Mouse (Mus musculus) cerebellum, postnatal 10 days (tissue): ENCODE measurements around the gene Ubl7.
A peak's percentile ranks its signal among the peaks of the same experiment; 100 is the strongest.

ENCODE experiments used
- DNase-seq, 2 experiments: peaks; one replicate each; pipeline ENCODE4 v3.0.0; 2021; ENCODE audit warnings: mixed read lengths in 2 of 2

Ubl7 gene

DNA sequence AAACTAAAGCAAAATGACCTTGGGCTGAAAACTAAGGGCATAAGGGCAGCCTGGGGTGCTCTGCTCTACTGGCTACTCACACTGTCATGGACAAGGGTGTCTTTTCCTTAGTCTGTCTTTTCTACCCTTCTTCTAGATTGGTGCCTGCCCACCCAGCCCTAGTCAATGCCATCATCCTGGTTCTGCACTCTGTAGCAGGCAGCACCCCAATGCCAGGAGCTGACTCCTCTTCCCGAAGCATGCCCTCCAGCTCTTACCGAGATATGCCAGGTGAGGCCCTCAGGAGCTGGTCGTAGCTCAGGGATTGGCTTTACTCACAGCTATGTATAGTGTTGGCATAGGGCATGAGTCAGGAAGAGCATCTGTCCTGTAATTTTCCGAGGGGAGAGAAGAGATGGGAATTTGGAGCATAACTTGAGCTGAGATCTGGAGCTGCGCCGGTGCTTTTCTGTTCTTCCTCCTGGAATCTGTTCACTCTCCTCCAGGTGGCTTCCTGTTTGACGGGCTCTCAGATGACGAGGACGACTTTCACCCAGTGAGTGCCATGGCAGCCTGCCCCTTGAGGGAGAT is 10.8 kb downstream of the Ubl7 start:
- DNase-seq: no peak

DNA sequence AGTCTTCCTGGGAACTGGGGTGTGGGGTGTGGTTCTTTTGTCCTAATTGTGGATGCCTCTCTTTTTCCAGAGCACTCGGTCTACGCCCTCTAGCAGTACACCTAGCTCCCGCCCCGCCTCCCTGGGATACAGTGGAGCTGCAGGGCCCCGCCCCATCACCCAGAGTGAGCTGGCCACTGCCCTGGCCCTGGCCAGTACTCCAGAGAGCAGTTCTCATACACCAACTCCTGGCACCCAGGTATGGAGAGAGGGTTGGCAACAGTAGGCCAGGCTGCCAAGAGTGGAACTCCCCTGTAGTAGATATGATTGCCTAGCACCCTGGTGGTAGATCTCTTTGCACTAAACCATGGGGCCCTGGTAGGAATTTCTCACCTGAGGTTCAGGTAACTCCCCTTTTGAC is 11.6 kb downstream of the Ubl7 start:
- DNase-seq: no peak

DNA sequence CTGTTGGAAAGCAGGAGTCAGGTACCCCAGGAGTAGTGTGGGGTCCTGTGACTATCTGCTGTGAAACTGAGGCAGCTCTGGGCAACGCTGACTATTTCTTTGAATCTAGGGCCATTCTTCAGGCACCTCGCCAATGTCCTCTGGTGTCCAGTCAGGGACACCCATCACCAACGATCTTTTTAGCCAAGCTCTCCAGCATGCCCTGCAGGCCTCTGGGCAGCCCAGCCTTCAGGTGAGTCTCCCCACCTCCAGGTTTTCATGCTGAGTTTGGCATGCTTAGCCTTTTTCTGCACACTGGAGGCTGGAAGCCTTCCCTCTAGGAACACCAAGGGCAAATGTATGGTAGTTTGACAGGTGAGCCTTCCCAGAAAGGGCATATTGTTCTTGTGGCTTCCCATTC is 12.3 kb downstream of the Ubl7 start:
- no peak for DNase-seq

DNA sequence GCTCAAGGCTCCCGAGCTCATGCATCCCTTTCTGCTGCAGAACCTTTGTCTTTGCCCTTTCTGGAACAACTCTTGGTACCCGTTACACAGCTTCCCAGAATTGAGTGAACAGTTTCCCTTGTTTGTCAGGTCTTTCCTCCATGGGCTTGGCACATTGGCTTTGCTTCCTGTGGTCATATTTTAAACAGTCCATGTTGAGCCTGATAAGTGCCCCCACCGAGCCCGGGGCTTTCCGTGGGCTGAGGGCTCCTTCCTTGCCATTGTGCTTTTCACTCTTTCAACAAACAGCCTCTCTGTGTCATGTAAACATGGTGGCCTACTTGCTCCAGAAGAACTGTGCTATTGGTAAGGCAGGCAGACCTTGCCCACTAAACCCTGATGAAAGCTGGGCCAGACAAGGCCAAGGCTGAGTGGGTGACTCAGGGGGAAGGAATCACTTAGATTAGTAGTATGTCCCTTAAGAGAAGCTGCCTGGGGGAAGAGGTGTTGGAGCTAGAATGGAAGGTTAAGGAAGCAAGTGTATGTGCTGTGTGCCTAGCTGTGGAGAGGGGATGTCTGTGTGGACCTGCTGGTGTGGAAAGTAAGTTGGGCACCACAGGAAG is 20.5 kb downstream of the Ubl7 start:
- peak in 1 of 2 experiments; percentile 3 for DNase-seq

DNA sequence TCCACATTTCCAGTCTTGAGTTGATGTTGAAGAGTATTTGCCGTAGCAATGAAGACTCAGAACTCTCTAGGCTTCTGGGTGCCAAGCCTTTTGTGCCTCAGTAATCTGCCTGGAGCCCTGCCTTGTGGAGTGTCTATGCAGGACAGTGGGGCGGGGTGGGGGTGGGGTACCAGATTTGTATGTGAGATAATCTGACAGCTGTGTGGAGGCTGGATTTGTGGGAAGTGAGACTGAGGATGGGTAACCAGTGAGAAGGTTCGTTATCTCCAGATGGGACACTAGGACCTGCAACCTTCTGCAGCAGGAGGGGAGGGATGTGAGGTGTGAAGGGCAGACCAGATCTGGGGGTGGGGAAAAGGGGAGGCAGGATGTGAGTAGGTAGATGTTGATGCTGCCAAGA is 21.5 kb downstream of the Ubl7 start:
- DNase-seq: peak; percentile 8 to 11

DNA sequence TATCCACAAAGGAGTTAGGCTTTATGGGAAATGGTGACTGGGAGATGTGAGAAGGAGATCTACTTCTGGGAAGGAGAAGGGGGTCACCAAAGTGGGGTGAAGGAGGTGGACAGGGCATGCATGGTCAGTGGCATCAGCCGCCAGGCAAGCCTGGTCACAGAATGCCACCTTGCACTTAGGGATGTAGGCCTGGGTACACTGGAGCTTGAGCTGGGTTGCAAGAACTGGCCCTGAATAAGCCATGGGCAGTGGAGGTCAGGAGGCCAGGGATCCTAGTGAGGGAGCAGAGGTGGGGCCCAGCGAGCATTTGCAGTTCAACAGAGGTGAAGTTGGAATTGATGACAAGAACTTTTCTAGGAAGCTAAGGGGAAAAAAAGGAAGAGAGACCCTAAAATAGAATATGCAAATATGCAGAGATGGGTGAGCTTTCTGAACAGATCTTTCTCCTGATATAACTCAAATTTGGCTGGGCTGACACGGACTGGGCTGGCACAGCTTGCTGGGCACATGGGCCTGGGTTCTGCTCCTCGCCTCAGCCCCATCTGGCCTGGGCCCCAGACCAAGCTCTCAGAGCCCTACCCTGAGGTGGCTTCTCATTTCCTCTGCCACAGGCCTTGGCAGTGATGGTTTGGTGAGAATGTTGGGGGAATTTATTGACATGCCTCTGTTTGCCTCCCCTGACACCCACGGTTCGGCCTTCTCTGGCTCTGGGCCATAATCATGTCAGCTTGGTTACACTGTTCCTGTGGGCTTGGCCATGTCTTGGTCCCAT is 22.2 kb downstream of the Ubl7 start:
- DNase-seq: peak; percentile 86 to 93

DNA sequence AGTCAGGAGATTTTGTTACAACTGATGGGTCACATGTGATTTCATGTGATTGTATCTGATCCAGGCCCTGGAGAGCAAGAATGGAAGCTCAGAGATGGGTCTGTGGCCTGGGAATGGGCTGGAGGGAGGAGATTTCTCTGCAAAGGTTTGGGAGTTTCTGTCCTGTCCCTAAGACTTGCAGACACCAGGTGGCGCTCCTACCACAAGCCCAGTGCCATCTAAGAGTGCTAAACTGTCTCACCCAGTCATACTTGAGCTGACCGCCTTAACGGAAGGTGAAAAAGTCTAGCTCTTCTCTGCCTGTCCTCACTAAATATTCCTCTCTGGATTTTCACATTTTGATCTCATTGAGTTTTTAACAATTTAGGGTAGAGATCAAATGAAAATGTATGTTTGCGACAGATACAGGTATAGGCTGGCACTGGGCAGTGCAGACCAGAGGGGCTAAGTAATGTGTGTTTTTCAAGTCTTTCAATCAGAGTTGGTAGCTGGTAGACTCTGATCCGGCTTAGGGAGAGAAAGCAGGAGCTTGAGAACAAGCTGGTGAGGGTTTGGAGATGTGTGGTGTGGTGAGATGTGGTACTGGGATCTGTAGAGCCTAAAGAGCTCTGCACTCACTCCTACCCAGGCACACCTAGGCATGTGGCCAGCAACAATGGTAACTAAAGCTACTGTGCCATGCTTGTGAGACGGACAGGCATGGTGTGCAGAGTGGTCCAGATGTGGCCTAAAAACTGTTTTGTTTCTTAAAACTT is 25.1 kb downstream of the Ubl7 start:
- DNase-seq: peak; percentile 97

DNA sequence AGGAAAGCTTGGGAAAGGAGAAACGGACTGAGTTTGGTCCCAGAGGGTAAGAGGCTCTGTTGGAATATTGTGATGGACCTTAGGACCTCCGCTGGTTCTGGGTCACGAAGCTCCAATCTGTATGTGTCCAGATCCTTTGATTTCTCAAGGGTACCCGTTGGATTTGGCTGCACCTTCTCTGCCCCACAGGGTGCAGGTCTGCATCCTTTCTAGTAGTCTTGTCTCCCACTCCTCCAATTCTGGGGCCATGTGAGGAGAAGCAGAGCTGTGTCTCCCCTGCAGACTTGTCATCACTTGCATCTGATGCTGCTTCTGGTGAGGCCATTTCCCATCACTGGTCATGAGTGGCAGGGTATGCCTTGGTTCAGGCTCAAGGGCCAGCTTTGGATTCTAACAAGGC is 26.4 kb downstream of the Ubl7 start:
- peak; percentile 27 for DNase-seq

DNA sequence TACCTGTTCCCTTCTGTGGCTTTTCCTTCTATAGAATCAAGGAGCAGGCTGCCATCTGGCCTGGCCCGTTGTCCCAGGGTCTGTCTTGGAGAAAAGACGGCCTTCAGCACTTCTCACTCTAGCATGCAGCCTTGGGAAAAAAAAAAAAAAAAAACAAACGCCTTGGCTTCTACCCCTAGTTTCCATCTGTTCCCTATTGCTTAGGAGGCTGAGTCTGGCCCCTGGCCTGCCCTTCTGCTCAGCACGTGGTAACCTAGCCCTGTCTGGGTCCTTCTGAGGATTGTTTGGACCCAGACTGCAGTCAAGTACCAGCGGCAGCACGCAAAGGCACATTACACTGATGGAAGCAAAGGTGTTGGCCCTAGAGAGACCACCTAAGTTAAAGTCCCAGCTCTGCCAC is 26.9 kb downstream of the Ubl7 start:
- DNase-seq: peak; percentile 65 to 85

DNA sequence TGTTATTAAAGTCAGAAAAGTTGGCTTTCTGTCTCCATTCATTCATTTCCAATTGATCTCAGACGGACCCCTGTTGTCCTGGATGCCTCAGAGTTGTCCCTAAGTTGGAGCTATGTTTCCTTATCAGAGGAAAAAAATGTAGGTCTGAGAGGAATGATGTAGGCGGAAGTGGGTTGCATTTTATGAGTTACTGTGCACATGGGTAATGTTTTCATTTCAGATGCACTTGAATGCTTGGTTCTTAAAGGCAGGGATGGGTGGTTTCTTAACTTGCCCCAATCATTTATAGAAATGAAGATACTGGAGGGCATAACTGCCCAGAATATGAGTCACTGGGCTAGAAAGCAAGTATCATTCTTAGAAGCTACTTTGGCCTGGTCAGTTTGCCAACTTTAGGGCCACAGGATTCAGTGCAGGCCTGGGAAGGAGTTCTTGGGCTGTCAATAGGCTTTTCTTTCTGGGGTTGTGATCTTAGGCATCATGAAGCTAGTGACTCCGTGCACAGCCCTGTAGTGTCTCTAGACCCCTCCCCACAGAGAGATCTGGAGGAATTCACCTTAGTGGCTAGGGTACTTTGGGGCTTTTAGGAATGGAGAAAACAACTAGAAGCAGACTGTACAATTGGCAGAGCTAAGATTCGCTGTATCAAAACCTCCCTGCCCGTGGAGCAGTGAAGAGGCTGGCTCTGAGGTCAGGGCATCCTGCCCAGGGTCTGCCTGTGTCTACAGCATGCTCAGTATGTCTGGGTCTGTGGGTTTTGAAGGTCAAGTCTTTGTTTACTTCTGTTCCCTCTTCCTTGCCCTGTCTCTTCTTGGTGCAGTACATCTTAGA is 27.7 kb downstream of the Ubl7 start:
- peak; percentile 75 to 83 for DNase-seq

DNA sequence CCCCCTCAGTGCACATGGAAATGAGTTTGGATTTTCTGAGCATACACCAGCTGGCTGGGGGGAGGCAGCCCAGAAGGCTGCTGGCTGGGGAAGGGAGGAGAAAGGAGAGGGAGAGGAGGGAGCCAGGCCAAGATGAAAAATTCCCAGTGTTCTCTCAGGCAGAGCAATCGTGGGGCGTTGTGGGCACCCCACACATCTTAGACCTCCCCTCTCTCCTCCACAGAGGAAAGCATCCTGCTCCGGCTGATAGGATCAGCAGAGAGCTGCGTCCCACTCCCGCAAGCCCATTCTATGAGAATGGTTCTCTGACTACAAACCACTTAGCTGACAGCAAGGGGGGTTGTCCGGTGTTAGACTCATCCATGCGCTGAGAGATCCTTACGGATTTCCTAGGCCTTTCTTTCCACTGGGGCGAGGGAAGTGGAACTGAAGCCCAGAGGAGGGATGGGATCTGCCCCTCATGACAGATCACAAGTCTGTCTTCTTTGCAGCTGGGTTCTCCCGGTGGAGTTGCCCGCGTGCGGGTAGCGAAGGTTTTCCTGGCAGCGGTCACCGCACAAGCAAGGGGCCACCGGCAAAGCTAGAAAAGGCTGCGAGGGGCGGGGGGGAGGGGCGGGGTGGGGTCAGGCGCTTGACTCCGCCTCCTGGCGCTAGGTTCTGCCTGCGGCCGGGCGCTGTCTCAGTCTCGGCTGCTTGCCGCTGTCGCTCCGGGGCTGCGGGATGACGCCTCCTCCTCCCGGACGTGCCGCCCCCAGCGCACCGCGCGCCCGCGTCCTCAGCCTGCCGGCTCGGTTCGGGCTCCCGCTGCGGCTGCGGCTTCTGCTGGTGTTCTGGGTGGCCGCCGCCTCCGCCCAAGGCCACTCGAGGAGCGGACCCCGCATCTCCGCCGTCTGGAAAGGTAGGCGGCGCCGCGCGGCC is 28.9 kb downstream of the Ubl7 start, which contains the start of gene Sema7a:
Gene Sema7a (plus strand): TSS at position 682 of the 918 bp plus-strand sequence.
- peak; percentile 90 to 93 for DNase-seq

DNA sequence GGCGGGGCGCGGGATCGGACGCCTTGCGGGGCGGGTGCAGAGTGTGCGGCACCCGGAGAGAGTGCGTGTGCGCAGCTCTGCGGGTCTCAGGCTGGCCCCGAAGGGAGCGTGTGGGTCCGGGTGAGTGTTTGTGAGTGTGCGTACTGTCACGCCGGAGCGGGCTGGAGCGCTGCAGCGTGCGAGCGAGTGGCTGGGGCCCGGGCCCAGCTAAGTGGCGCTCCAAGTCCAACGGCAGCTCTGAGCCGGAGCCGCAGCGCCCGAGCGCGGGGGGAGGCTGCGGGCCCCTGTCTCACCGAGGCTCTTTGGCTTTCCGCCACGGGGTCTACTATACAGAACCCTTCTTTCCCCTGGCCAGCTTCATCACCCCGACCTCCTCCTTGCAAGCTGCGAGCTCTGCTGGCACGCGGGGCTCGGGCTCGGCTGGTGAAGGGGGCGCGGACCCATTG is 29.6 kb downstream of the Ubl7 start:
- peak; percentile 76 to 80 for DNase-seq

DNA sequence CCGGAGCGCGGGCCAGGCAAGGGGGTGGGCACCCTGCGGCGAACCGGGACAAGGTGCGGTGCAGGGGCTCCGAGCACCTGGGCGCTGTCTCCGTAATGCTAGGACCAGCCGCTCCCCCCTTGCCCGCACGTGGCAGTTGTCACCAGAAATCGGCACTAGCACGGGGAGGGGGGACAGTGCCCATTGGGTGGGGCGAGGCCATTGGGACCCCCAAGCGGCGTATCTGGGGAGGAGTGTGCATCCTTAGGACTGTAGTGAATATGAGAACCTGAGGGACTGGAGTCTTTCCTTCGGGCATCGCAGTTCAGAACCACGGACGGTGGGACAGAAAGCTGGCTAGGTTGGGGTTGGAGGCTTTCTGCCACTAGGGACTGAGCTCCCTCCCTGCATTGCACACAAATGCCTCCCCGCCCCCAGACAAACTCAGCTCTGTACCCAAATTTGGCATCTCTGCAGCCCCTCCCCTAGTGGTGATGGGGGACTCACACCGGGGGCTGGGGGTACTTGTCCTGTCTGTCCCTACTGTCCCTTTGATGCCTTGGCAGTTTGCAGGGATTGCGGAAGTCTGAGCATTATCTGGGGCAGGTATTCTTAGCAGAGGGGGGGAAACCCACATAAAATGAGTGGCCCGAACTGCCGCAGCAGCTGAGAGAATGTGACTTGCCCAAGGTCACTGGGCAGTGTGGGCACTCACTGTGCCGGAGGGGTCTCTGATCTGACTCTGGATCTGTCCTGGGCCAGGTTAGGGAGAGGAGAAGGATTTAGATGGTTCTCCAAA is 30.3 kb downstream of the Ubl7 start:
- DNase-seq: peak; percentile 64 to 70

DNA sequence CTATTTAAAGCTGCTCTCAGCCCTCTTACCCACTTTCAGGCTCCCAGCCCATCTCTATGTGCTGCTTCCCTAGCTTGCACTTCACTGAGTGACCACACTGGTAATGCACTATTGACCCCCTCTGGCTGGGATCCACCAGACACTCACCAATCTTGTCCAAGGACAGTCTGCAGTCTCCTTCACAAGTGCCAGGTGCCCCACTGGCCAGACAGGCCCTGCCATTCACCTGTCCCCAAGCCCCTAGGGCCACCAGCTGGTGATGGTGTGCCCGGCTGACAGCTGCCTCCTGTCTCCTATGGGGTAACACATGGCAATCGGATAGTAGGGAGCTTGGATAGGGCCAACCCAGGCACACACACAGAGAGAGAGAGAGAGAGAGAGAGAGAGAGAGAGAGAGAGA is 31.3 kb downstream of the Ubl7 start:
- DNase-seq: peak; percentile 85 to 87

DNA sequence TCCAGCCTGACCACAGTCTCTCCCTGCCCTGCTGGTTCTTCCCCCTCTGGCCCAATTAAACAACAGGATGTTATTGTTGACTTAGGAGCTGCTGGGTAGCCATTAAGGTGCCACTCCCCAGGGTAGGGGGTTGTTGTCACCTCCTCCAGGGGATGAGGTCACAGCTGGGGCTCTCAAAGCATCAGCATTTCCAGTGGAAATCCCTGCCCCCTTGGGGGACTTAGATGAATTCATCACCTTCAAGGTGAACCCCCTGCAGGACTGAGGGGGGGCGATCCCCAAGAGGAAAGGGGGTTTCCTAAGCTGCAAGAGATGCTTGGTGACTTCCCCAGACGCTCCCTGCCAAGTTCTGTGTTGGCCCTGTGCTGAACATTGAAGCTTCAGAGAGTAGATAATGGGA is 32.3 kb downstream of the Ubl7 start:
- DNase-seq: peak in 1 of 2 experiments; percentile 49

DNA sequence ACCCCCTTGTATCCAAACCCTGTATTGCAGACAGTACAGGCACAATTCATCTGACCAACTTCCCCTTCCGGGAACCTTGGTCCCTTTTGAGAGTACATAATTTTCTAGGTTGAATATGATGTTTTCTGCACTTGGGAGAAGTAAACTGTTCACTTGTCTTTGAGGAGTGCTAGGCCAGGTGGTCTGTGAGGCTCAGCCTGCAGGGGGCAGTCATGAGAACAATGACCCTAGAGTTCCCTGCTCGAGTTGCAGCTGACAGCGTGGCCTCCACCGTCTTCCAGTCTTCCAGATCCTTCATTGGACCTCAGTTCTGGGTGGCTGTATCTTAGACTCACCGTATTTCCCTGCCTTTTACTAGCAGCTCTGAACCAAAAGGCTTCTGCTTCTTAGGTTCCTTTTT is 33.8 kb downstream of the Ubl7 start:
- DNase-seq: peak; percentile 87 to 89

DNA sequence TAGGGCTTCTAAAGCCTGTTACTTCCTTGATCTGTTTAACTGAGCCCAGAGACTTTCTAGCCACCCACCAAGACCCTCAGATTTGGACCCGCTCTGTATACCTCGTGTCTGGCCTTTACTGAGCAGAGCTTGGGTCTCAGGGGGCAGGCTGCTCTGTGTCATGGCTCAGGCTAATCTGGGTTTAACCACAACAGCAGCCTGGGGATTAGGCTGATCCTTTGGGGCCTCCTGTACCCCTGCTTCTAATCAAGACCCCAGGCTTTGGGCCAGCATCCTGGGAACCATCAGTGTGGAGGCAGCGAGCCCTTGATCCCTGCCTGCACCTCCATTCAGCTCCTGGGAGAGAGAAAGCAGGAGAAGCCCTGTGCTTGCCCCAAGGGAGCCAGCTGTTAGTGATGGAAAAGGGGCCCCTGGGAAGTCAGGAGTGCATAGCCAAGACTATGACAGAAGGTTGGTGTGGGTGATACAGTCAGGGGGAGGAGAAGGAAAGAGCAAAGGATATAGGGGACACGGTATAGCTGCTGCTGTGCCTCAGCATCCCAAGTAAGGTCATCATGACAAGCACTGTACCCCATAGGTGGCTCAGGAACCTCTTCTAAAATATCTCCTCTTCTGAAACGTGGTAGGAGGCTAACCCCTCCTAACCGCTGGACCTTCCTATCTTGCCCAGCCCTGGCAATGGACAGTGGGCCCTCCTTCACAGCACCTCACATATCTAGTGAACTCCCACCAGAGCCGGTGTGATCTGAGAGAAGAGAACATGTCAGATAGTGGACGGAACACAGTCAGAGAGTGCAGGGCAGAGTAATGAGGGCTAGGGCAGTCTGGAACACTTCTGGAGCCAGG is 35.2 kb downstream of the Ubl7 start:
- DNase-seq: no peak

DNA sequence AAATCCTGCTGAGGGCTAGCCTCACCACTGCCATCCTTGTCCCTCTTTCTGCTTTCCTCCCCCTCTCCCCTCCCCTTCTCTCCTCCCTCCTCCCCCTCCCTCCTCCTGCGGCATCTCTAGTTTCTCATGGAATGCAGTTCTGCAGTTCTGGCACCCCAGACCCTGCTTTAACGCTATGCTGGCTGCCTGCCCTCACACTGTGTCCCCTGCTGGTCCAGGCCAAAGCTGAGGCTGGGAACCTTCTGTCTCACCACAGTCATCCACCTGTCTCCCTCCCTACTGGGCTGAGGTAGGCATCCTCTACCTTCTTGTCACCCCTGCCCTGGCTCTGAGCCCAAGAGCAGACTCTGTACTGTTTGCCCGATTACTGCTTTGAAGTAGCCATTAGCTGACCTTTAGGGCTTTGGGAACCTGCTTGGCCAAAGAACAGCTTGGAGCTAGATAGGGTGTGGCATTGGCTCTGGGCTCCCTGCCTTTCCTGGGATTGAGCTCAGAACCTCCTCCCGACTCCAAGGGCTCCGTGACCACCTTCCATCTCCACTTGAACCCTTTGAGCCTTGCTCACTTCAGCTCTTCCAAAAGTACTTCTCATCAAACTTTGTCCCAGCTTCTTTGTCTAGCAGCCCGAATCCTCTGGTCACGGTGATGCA is 36.7 kb downstream of the Ubl7 start:
- peak; percentile 76 to 85 for DNase-seq
